ENCODE assay signal across 9 mouse cellular contexts in genomic region chr15:78834233-78835005, GRCm38 (mm10). TPM values are rescaled to one million over a fixed set of nuclear protein-coding genes. Genes with fewer than 3 reads are reported as not detected.
DNase-seq lines count a peak whose midpoint lies in the region; ATAC-seq and TF ChIP-seq lines count a peak whose summit lies in the region.
"Had no signal": no experiment of that assay in that cellular context is flagged by ENCODE, and none has a peak within 500 bp of the region (broad histone marks: within the 10 kb centered on the region; RNA-seq: fewer than 3 reads in every experiment).

No protein-coding gene starts in this region.

- TF ChIP-seq CTCF in forebrain, postnatal 0 days (IDR thresholded peaks at IDR 0.05; ENCODE audit: low read depth) = no peak
- TF ChIP-seq CTCF in kidney, postnatal 0 days (IDR thresholded peaks at IDR 0.05; ENCODE audit: low read depth) = peak; percentile 16; the same call in 1 of the 2 replicates

- WGBS in forebrain, postnatal 0 days = 57% methylated on average over 10 of the region's 10 CpGs
- 15% methylated on average over 10 of the region's 10 CpGs for WGBS in kidney, postnatal 0 days
- 59% methylated on average over 10 of the region's 10 CpGs for WGBS in midbrain, embryonic 16.5 days

- peak overlapping the region; percentile 59; the same call in 1 of the 2 replicates for H3K27ac ChIP-seq in forebrain, postnatal 0 days (ENCODE audit: low read depth, low read length)
- H3K27ac ChIP-seq in kidney, postnatal 0 days = peak overlapping the region; percentile 90
- H3K27ac ChIP-seq in midbrain, embryonic 16.5 days (ENCODE audit: low read length) = peak overlapping the region; percentile 70
- H3K27ac ChIP-seq: neural tube, embryonic 12.5 days had no signal

- peak; percentile 96 for DNase-seq in heart, adult 11 months
- no peak for DNase-seq in heart, adult 8-10 months (ENCODE audit: low spot score)
- DNase-seq in forebrain, postnatal 0 days = no peak
- DNase-seq in kidney, postnatal 0 days (ENCODE audit: low spot score) = peak; percentile 75
- DNase-seq in layer of hippocampus, adult 9-11 months = no peak
- DNase-seq in thymus, postnatal 4 days = no peak

- no peaks in the 10 kb centered on the region for H3K36me3 ChIP-seq in forebrain, postnatal 0 days (ENCODE audit: insufficient read depth)
- H3K36me3 ChIP-seq in kidney, postnatal 0 days (ENCODE audit: insufficient read depth, low read length) = no peaks in the 10 kb centered on the region
- no peaks in the 10 kb centered on the region for H3K36me3 ChIP-seq in midbrain, embryonic 16.5 days (ENCODE audit: control insufficient read depth, insufficient read depth, low read length)
- H3K36me3 ChIP-seq: neural tube, embryonic 12.5 days had no signal

- no peaks in the 10 kb centered on the region for H3K9me3 ChIP-seq in forebrain, postnatal 0 days (ENCODE audit: low read length)
- H3K9me3 ChIP-seq in kidney, postnatal 0 days (replicated peaks; ENCODE audit: low read length) = no peaks in the 10 kb centered on the region
- no peaks in the 10 kb centered on the region for H3K9me3 ChIP-seq in midbrain, embryonic 16.5 days (replicated peaks; ENCODE audit: control insufficient read depth, low read length, poor library complexity, severe bottlenecking)
- H3K9me3 ChIP-seq: neural tube, embryonic 12.5 days had no signal

- no peak overlapping the region for H3K4me3 ChIP-seq in forebrain, postnatal 0 days (ENCODE audit: low read depth, low read length)
- no peak overlapping the region for H3K4me3 ChIP-seq in kidney, postnatal 0 days (replicated peaks; ENCODE audit: low read depth, low read length)
- H3K4me3 ChIP-seq in midbrain, embryonic 16.5 days (ENCODE audit: low read depth, low read length) = no peak overlapping the region
- H3K4me3 ChIP-seq: neural tube, embryonic 12.5 days had no signal

- no peak overlapping the region for H3K4me2 ChIP-seq in forebrain, postnatal 0 days (ENCODE audit: low read depth)
- H3K4me2 ChIP-seq in kidney, postnatal 0 days (ENCODE audit: low read length) = no peak overlapping the region
- no peak overlapping the region for H3K4me2 ChIP-seq in midbrain, embryonic 16.5 days (ENCODE audit: low read length)
- H3K4me2 ChIP-seq: neural tube, embryonic 12.5 days had no signal

- ATAC-seq in forebrain, postnatal 0 days = no peak
- ATAC-seq in kidney, postnatal 0 days (replicated peaks; ENCODE audit: low FRiP score, low read depth) = peak; percentile 10; the same call in 1 of the 2 replicates
- no peak for ATAC-seq in midbrain, embryonic 16.5 days
- ATAC-seq in CD4-positive, CD25-positive, alpha-beta regulatory T cell, adult 4 months = no peak

- H3K9ac ChIP-seq in forebrain, postnatal 0 days = no peak overlapping the region
- H3K9ac ChIP-seq in kidney, postnatal 0 days (ENCODE audit: low read depth, low read length) = no peak overlapping the region
- H3K9ac ChIP-seq in midbrain, embryonic 16.5 days (ENCODE audit: low read depth, low read length) = no peak overlapping the region

- H3K27me3 ChIP-seq in forebrain, postnatal 0 days (ENCODE audit: insufficient read depth, low read length) = no peaks in the 10 kb centered on the region
- no peaks in the 10 kb centered on the region for H3K27me3 ChIP-seq in kidney, postnatal 0 days (ENCODE audit: insufficient read depth, low read length)
- no peaks in the 10 kb centered on the region for H3K27me3 ChIP-seq in midbrain, embryonic 16.5 days (ENCODE audit: control insufficient read depth, insufficient read depth, low read depth, low read length)
- H3K27me3 ChIP-seq: neural tube, embryonic 12.5 days had no signal

- H3K4me1 ChIP-seq in forebrain, postnatal 0 days (ENCODE audit: insufficient read depth) = peaks cover under 1% of the 10 kb centered on the region; the same call in 1 of the 2 replicates
- peaks cover 52% of the 10 kb centered on the region for H3K4me1 ChIP-seq in kidney, postnatal 0 days (replicated peaks; ENCODE audit: insufficient read depth, low read length)
- peaks cover 7% of the 10 kb centered on the region for H3K4me1 ChIP-seq in midbrain, embryonic 16.5 days (ENCODE audit: control insufficient read depth, insufficient read depth, low read length)

RNA-seq across cellular contexts. Expression of gene Cdc42ep1, which starts 8.0 kb away (rescaled TPM):
- 10 to 100 TPM; 30.5 to 40.3 (median 39.1) TPM for total RNA-seq in heart, adult 8-10 months (2022)
- total RNA-seq in forebrain, postnatal 0 days (2014; rRNA removed) = 8.3 and 8.6 TPM in 2 replicates
- polyA plus RNA-seq in forebrain, postnatal 0 days (2015; fragmentation: Nextera tagmentation; extraction: Ambion mirVana) = 10.6 and 13.5 TPM in 2 replicates
- polyA plus RNA-seq in kidney, postnatal 0 days (2015; fragmentation: Nextera tagmentation; extraction: Ambion mirVana) = 51.4 and 57.1 TPM in 2 replicates
- 11.4 and 13.6 TPM in 2 replicates for polyA plus RNA-seq in midbrain, embryonic 16.5 days (2015; fragmentation: Nextera tagmentation; extraction: Ambion mirVana)
- not detected for polyA plus RNA-seq in CD4-positive, CD25-positive, alpha-beta regulatory T cell, adult 4 months (2017; shearing (Covaris generic))

RNA-seq across cellular contexts. Expression of gene Lgals2, which starts 20.9 kb away (rescaled TPM):
- total RNA-seq in heart, adult 8-10 months (2022) = under 1 TPM in 1 of 4 experiments, not detected in 3; 0.65 TPM
- not detected in 2 replicates for total RNA-seq in forebrain, postnatal 0 days (2014; rRNA removed)
- polyA plus RNA-seq in forebrain, postnatal 0 days (2015; fragmentation: Nextera tagmentation; extraction: Ambion mirVana) = 0.52 TPM in 1 of 2 replicates, not detected in the other
- polyA plus RNA-seq in kidney, postnatal 0 days (2015; fragmentation: Nextera tagmentation; extraction: Ambion mirVana) = 0.91 and 1.2 TPM in 2 replicates
- not detected in 2 replicates for polyA plus RNA-seq in midbrain, embryonic 16.5 days (2015; fragmentation: Nextera tagmentation; extraction: Ambion mirVana)
- not detected for polyA plus RNA-seq in CD4-positive, CD25-positive, alpha-beta regulatory T cell, adult 4 months (2017; shearing (Covaris generic))
- polyA plus RNA-seq: neural tube, embryonic 12.5 days had no signal

RNA-seq across cellular contexts. Expression of gene Card10, which starts 31.6 kb away (rescaled TPM):
- total RNA-seq in heart, adult 8-10 months (2022) = 10 to 100 TPM; 14.3 to 16.1 (median 15.2) TPM
- 0.57 and 0.77 TPM in 2 replicates for total RNA-seq in forebrain, postnatal 0 days (2014; rRNA removed)
- 1.2 and 1.7 TPM in 2 replicates for polyA plus RNA-seq in forebrain, postnatal 0 days (2015; fragmentation: Nextera tagmentation; extraction: Ambion mirVana)
- 8.2 and 9.2 TPM in 2 replicates for polyA plus RNA-seq in kidney, postnatal 0 days (2015; fragmentation: Nextera tagmentation; extraction: Ambion mirVana)
- 1.8 and 2.2 TPM in 2 replicates for polyA plus RNA-seq in midbrain, embryonic 16.5 days (2015; fragmentation: Nextera tagmentation; extraction: Ambion mirVana)
- not detected for polyA plus RNA-seq in CD4-positive, CD25-positive, alpha-beta regulatory T cell, adult 4 months (2017; shearing (Covaris generic))

RNA-seq across cellular contexts. Expression of gene Gga1, which starts 42.6 kb away (rescaled TPM):
- 10 to 100 TPM; 44.8 to 49.1 (median 46.3) TPM for total RNA-seq in heart, adult 8-10 months (2022)
- 37.0 and 42.9 TPM in 2 replicates for total RNA-seq in forebrain, postnatal 0 days (2014; rRNA removed)
- 54.8 and 55.7 TPM in 2 replicates for polyA plus RNA-seq in forebrain, postnatal 0 days (2015; fragmentation: Nextera tagmentation; extraction: Ambion mirVana)
- polyA plus RNA-seq in kidney, postnatal 0 days (2015; fragmentation: Nextera tagmentation; extraction: Ambion mirVana) = 41.5 and 42.8 TPM in 2 replicates
- polyA plus RNA-seq in midbrain, embryonic 16.5 days (2015; fragmentation: Nextera tagmentation; extraction: Ambion mirVana) = 46.0 and 46.5 TPM in 2 replicates
- 10 to 100 TPM; 14.3 to 17.1 TPM for polyA plus RNA-seq in CD4-positive, CD25-positive, alpha-beta regulatory T cell, adult 4 months (2017; shearing (Covaris generic))

Comparison
In these comparisons a context has a peak if more than half of its experiments do, and no peak if none do; other contexts are left out.
1. DNase-seq: peak in heart, adult 11 months (single experiment) and kidney, postnatal 0 days (single experiment); none in heart, adult 8-10 months (single experiment), forebrain, postnatal 0 days (single experiment), layer of hippocampus, adult 9-11 months (single experiment) and thymus, postnatal 4 days (single experiment).
2. RNA of gene Cdc42ep1, which starts 8.0 kb away (polyA plus RNA-seq): 51.4 to 57.1 TPM in kidney, postnatal 0 days, 11.4 to 13.6 TPM in midbrain, embryonic 16.5 days and 10.6 to 13.5 TPM in forebrain, postnatal 0 days; not detected in CD4-positive, CD25-positive, alpha-beta regulatory T cell, adult 4 months; every median in the first group is over 10 times any median in the second.
3. Peak in every context shown above with its lines, with median percentiles within 50 percentile points of each other: H3K27ac ChIP-seq.